Mouse (Mus musculus): ENCODE measurements at regions not wholly inside any gene's neighbourhood (a gene's known extent, or its start where the extent isn't known, plus 50 kb on each side); places are given as distances from the start of the nearest gene placed in this dataset.
"Not testable (repeated sequence)": the region's sequence is repeated elsewhere in the genome, so short reads cannot be mapped to it uniquely, and the experiment has no call there.

GRCm38 (mm10) chr3:20892916-20893430, 526.0 kb upstream of the Agtr1b start:
- DNase-seq (ENCODE audit: extremely low spot score in 1 of 2, low spot score in 1 of 2): no peak

- DNase-seq (ENCODE audit: extremely low spot score in 1 of 2, low spot score in 1 of 2): no peak
Observed at GRCm38 (mm10) chr3:20864241-20864640, 497.3 kb upstream of the Agtr1b start.

GRCm38 (mm10) chr3:20831038-20831437, 464.1 kb upstream of the Agtr1b start:
- DNase-seq (ENCODE audit: extremely low spot score in 1 of 2, low spot score in 1 of 2): no peak

- no peak for DNase-seq (ENCODE audit: extremely low spot score in 1 of 2, low spot score in 1 of 2)
Observed at GRCm38 (mm10) chr3:20829391-20829790, 462.4 kb upstream of the Agtr1b start.

- DNase-seq (ENCODE audit: extremely low spot score in 1 of 2, low spot score in 1 of 2): no peak
Observed at GRCm38 (mm10) chr3:20828811-20829210, 461.8 kb upstream of the Agtr1b start.

GRCm38 (mm10) chr3:20825661-20826334, 458.8 kb upstream of the Agtr1b start:
- no peak for DNase-seq (ENCODE audit: extremely low spot score in 1 of 2, low spot score in 1 of 2)

- DNase-seq (ENCODE audit: extremely low spot score in 1 of 2, low spot score in 1 of 2): peak in 1 of 2 experiments; percentile 6
Observed at GRCm38 (mm10) chr3:20822226-20822625, 455.2 kb upstream of the Agtr1b start.

- DNase-seq (ENCODE audit: extremely low spot score in 1 of 2, low spot score in 1 of 2): no peak
Observed at GRCm38 (mm10) chr3:20821712-20822111, 454.7 kb upstream of the Agtr1b start.

GRCm38 (mm10) chr3:20820047-20820446, 453.1 kb upstream of the Agtr1b start:
- DNase-seq (ENCODE audit: extremely low spot score in 1 of 2, low spot score in 1 of 2): no peak

- no peak for DNase-seq (ENCODE audit: extremely low spot score in 1 of 2, low spot score in 1 of 2)
Observed at GRCm38 (mm10) chr3:20819586-20819985, 452.6 kb upstream of the Agtr1b start.

GRCm38 (mm10) chr3:20816613-20817012, 449.6 kb upstream of the Agtr1b start:
- no peak for DNase-seq (ENCODE audit: extremely low spot score in 1 of 2, low spot score in 1 of 2)

- DNase-seq (ENCODE audit: extremely low spot score in 1 of 2, low spot score in 1 of 2): no peak
Observed at GRCm38 (mm10) chr3:20794256-20794655, 427.3 kb upstream of the Agtr1b start.

- DNase-seq (ENCODE audit: extremely low spot score in 1 of 2, low spot score in 1 of 2): no peak
Observed at GRCm38 (mm10) chr3:20792503-20792902, 425.5 kb upstream of the Agtr1b start.

GRCm38 (mm10) chr3:20777883-20778282, 410.9 kb upstream of the Agtr1b start:
- no peak for DNase-seq (ENCODE audit: extremely low spot score in 1 of 2, low spot score in 1 of 2)

- DNase-seq (ENCODE audit: extremely low spot score in 1 of 2, low spot score in 1 of 2): no peak
Observed at GRCm38 (mm10) chr3:20776964-20777304, 410.0 kb upstream of the Agtr1b start.

- DNase-seq (ENCODE audit: extremely low spot score in 1 of 2, low spot score in 1 of 2): peak in 1 of 2 experiments; percentile 25
Observed at GRCm38 (mm10) chr3:20776128-20776963, 409.4 kb upstream of the Agtr1b start.

GRCm38 (mm10) chr3:20734302-20734701, 367.3 kb upstream of the Agtr1b start:
- DNase-seq (ENCODE audit: extremely low spot score in 1 of 2, low spot score in 1 of 2): no peak

- DNase-seq (ENCODE audit: extremely low spot score in 1 of 2, low spot score in 1 of 2): no peak
Observed at GRCm38 (mm10) chr3:20732005-20732404, 365.0 kb upstream of the Agtr1b start.

- no peak for DNase-seq (ENCODE audit: extremely low spot score in 1 of 2, low spot score in 1 of 2)
Observed at GRCm38 (mm10) chr3:20730481-20730880, 363.5 kb upstream of the Agtr1b start.

GRCm38 (mm10) chr3:20729776-20730175, 362.8 kb upstream of the Agtr1b start:
- not testable (repeated sequence) for DNase-seq (ENCODE audit: extremely low spot score in 1 of 2, low spot score in 1 of 2)

- DNase-seq (ENCODE audit: extremely low spot score in 1 of 2, low spot score in 1 of 2): no peak
Observed at GRCm38 (mm10) chr3:20714671-20715070, 347.7 kb upstream of the Agtr1b start.

GRCm38 (mm10) chr3:20709661-20710060, 342.7 kb upstream of the Agtr1b start:
- no peak for DNase-seq (ENCODE audit: extremely low spot score in 1 of 2, low spot score in 1 of 2)

Measured in layer of hippocampus, postnatal 25 days (tissue).